Mouse (Mus musculus): Measurements from ENCODE around the gene Unc50.

GRCm38 (mm10) chr1:37481331-37481730 lies 51.4 kb downstream of the Unc50 start:
- TF ChIP-seq CTCF (IDR thresholded peaks at IDR 0.05; ENCODE audit: borderline replicate concordance, control insufficient read depth, extremely low read depth, insufficient read depth, low read length, poor library complexity) (no peak), POLR2A (IDR thresholded peaks at IDR 0.05; ENCODE audit: control insufficient read depth, extremely low read depth, insufficient read depth, low read length, poor library complexity) (no peak)
